Mouse (Mus musculus) G1E (cell line): ENCODE data around the gene B3galt1.

Experiments
- CTCF ChIP-seq: IDR thresholded peaks from 2 replicates; pipeline ENCODE4 v1.5.1; 2012; ENCODE audit warnings: low read depth, low read length, inconsistent platforms, mixed read lengths
- GATA1 ChIP-seq: IDR thresholded peaks from 2 replicates; pipeline ENCODE4 v1.6.1; 2012; ENCODE audit warnings: borderline replicate concordance, low read length, inconsistent platforms, mixed read lengths
- TAL1 ChIP-seq: conservative IDR thresholded peaks from 2 replicates; pipeline ENCODE4 v1.6.1; 2012; ENCODE audit warnings: low read depth, low read length, inconsistent platforms, mixed read lengths

GRCm38 (mm10) chr2:68104641-68105040 lies 539.0 kb downstream of the B3galt1 start:
- TF ChIP-seq CTCF: no peak
- TF ChIP-seq GATA1: no peak
- no peak for TF ChIP-seq TAL1
